Mouse (Mus musculus) ES-Bruce4 (cell line): ENCODE results near the gene Grm8.

Experiments used
- CTCF ChIP-seq: IDR thresholded peaks from one replicate; pipeline ENCODE4 v1.8.1; 2011; ENCODE audit warnings: low read depth, low read length
- EP300 ChIP-seq: IDR thresholded peaks from 2 replicates; pipeline ENCODE4 v1.6.1; 2011; ENCODE audit warnings: low read depth, low read length; ENCODE audit not compliant: insufficient read depth
- POLR2A ChIP-seq: IDR thresholded peaks from one replicate; pipeline ENCODE4 v1.8.1; 2011; ENCODE audit warnings: low read length; ENCODE audit not compliant: insufficient read depth

GRCm38 (mm10) chr6:27264972-27265371 is 870.0 kb downstream of the Grm8 start:
- TF ChIP-seq POLR2A (no peak), CTCF (no peak), EP300 (no peak)
